Mouse (Mus musculus) testis, adult 2 months (tissue): ENCODE measurements around the gene Ints13.

Experiments
- CTCF ChIP-seq: fragments of 200-500 bp; IDR thresholded peaks from 2 replicates; pipeline ENCODE4 v1.5.1; 2012; ENCODE audit warnings: low read depth, mild to moderate bottlenecking, inconsistent platforms, low read length, moderate library complexity; ENCODE audit not compliant: control insufficient read depth, insufficient read depth, insufficient replicate concordance
- POLR2A ChIP-seq: fragments of 200-500 bp; IDR thresholded peaks from 2 replicates; pipeline ENCODE4 v1.6.1; 2012; ENCODE audit warnings: low read depth, mild to moderate bottlenecking, inconsistent platforms, low read length, moderate library complexity; ENCODE audit not compliant: control insufficient read depth

- TF ChIP-seq CTCF (no peak), POLR2A (no peak)
Measured at GRCm38 (mm10) chr6:146544622-146545021, 33.0 kb downstream of the Ints13 start.
